ENCODE assay signal across 16 mouse cellular contexts in the genomic region with DNA sequence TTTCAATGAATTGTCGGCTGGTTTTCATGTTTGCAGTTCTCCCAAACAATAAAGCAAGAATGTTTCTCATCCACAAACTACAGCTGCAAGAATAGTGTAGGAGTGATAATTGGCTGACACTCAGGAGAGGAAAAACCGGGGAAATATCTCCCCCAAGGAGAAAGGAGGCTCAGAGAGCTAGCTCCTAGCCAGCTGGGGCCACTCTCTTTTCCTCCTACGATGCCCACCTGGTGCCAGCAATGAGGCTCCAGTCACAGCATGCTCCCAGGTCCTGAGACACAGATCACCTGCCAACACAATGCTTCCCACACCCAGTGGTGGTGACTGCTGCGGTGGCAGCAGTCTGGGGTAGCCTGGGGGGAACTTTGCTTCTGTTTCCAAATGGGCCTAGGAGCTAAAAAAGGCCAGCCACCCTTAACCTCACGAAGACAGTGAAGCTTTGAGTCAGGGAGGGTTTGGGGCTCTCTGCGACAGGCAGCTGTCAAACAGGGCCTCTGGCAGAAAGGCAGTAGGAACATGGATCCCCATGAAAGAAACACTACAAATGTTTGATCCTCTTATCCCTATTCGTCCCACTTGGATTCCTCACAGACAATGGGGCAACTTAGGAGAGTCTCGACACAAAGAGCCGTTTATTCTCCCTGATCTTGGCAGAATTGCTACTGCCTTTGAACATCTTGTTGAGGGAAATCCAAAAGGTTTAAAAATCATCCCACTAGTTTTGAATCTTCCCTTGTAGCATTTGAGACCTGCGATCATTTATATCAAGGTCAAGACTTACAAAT.
DNase-seq lines count a peak whose midpoint lies in the region; ATAC-seq lines count a peak whose summit lies in the region.
"Had no signal": no experiment of that assay in that cellular context is flagged by ENCODE, and none has a peak within 500 bp of the region (broad histone marks: within the 10 kb centered on the region; RNA-seq: fewer than 3 reads in every experiment).

No protein-coding gene starts in this region.

- H3K27me3 ChIP-seq in hindbrain, embryonic 10.5 days (ENCODE audit: insufficient read depth, poor library complexity, severe bottlenecking): peaks cover 22% of the 10 kb centered on the region
- peaks cover 10% of the 10 kb centered on the region for H3K27me3 ChIP-seq in hindbrain, embryonic 12.5 days
- H3K27me3 ChIP-seq: forebrain, embryonic 15.5 days; liver, embryonic 12.5 days had no signal

- H3K9ac ChIP-seq in hindbrain, embryonic 12.5 days: no peak overlapping the region
- H3K9ac ChIP-seq: embryonic facial prominence, embryonic 12.5 days; forebrain, embryonic 15.5 days; liver, embryonic 12.5 days had no signal

- H3K4me2 ChIP-seq in hindbrain, embryonic 12.5 days (replicated peaks): no peak overlapping the region
- H3K4me2 ChIP-seq: embryonic facial prominence, embryonic 12.5 days; forebrain, embryonic 15.5 days; liver, embryonic 12.5 days had no signal

- H3K4me1 ChIP-seq in hindbrain, embryonic 10.5 days (replicated peaks): peaks cover 43% of the 10 kb centered on the region
- peaks cover 21% of the 10 kb centered on the region for H3K4me1 ChIP-seq in hindbrain, embryonic 12.5 days
- H3K4me1 ChIP-seq: liver, embryonic 12.5 days had no signal

- H3K27ac ChIP-seq in hindbrain, embryonic 10.5 days: peak overlapping the region; percentile 3
- no peak overlapping the region for H3K27ac ChIP-seq in hindbrain, embryonic 12.5 days
- H3K27ac ChIP-seq: embryonic facial prominence, embryonic 12.5 days; forebrain, embryonic 15.5 days; liver, embryonic 12.5 days had no signal

- no peaks in the 10 kb centered on the region for H3K9me3 ChIP-seq in hindbrain, embryonic 10.5 days
- no peaks in the 10 kb centered on the region for H3K9me3 ChIP-seq in hindbrain, embryonic 12.5 days (replicated peaks)
- H3K9me3 ChIP-seq: embryonic facial prominence, embryonic 12.5 days; forebrain, embryonic 15.5 days; liver, embryonic 12.5 days had no signal

- intact Hi-C loops in left cerebral cortex, postnatal 14 days (cut with DNase I): no loop called here

- no peak for ATAC-seq in hindbrain, embryonic 12.5 days (ENCODE audit: low FRiP score)
- ATAC-seq: forebrain, embryonic 15.5 days; liver, embryonic 12.5 days; lung, postnatal 0 days had no signal

- 15% methylated on average over 10 of the region's 10 CpGs for WGBS in hindbrain, embryonic 10.5 days
- 17% methylated on average over 10 of the region's 10 CpGs for WGBS in hindbrain, embryonic 12.5 days

- DNase-seq in hindbrain, embryonic 10.5 days (ENCODE audit: low spot score): peak; percentile 23
- DNase-seq in right cerebral cortex, postnatal 36 days (ENCODE audit: low spot score in 2 of 2): peak; percentile 2 to 10
- no peak for DNase-seq in right cerebral cortex, postnatal 25 days
- DNase-seq in left cerebral cortex, postnatal 14 days (ENCODE audit: low spot score in 2 of 2): peak; percentile 15 to 25
- DNase-seq in thymus, postnatal 0 days (ENCODE audit: low spot score): no peak
- DNase-seq in adrenal gland, postnatal 36 days: no peak
- DNase-seq in spleen, postnatal 14 days (ENCODE audit: low spot score in 2 of 2): no peak
- DNase-seq: cerebellum, adult 2 months; gastrocnemius, postnatal 25 days; kidney, postnatal 25 days; thymus, postnatal 25 days had no signal

- H3K4me3 ChIP-seq in hindbrain, embryonic 10.5 days: no peak overlapping the region
- H3K4me3 ChIP-seq in hindbrain, embryonic 12.5 days: no peak overlapping the region
- H3K4me3 ChIP-seq: embryonic facial prominence, embryonic 12.5 days; forebrain, embryonic 15.5 days; liver, embryonic 12.5 days had no signal

- H3K36me3 ChIP-seq in hindbrain, embryonic 10.5 days: no peaks in the 10 kb centered on the region
- no peaks in the 10 kb centered on the region for H3K36me3 ChIP-seq in hindbrain, embryonic 12.5 days
- H3K36me3 ChIP-seq: embryonic facial prominence, embryonic 12.5 days; forebrain, embryonic 15.5 days; liver, embryonic 12.5 days had no signal

Comparison
In these comparisons a context has a peak if more than half of its experiments do, and no peak if none do; other contexts are left out.
1. DNase-seq: peak in hindbrain, embryonic 10.5 days (single experiment), right cerebral cortex, postnatal 36 days (2 of 2) and left cerebral cortex, postnatal 14 days (2 of 2); none in right cerebral cortex, postnatal 25 days (single experiment), thymus, postnatal 0 days (single experiment), adrenal gland, postnatal 36 days (0 of 2) and spleen, postnatal 14 days (0 of 2).